Mouse (Mus musculus): Measurements from ENCODE around the gene Nqo1. TPM values are rescaled to one million over a fixed set of nuclear protein-coding genes. Genes with fewer than 3 reads are reported as not detected.

Nqo1 gene
- total RNA-seq, 2 experiments from 2014 or later, result 6.0 to 6.2 TPM

GRCm38 (mm10) chr8:107411391-107411790, 8.4 kb upstream of the Nqo1 start:
- no peak for DNase-seq (ENCODE audit: low spot score in 2 of 2)

- no peak for DNase-seq (ENCODE audit: low spot score in 2 of 2)
These were observed 2.9 kb upstream of the Nqo1 start for GRCm38 (mm10) chr8:107405935-107406334.

- no peak for DNase-seq (ENCODE audit: low spot score in 2 of 2)
These were observed 1.1 kb upstream of the Nqo1 start for GRCm38 (mm10) chr8:107404057-107404456.

GRCm38 (mm10) chr8:107401866-107402265, 1.1 kb downstream of the Nqo1 start:
- DNase-seq (ENCODE audit: low spot score in 2 of 2), result no peak

GRCm38 (mm10) chr8:107399495-107399894, 3.5 kb downstream of the Nqo1 start:
- no peak for DNase-seq (ENCODE audit: low spot score in 2 of 2)

GRCm38 (mm10) chr8:107397665-107398064, 5.3 kb downstream of the Nqo1 start:
- no peak for DNase-seq (ENCODE audit: low spot score in 2 of 2)

- DNase-seq (ENCODE audit: low spot score in 2 of 2), result no peak
These were observed 6.8 kb downstream of the Nqo1 start for GRCm38 (mm10) chr8:107396106-107396670.

GRCm38 (mm10) chr8:107395397-107395796, 7.6 kb downstream of the Nqo1 start:
- DNase-seq (ENCODE audit: low spot score in 2 of 2), result no peak

- no peak for DNase-seq (ENCODE audit: low spot score in 2 of 2)
These were observed 11.9 kb downstream of the Nqo1 start for GRCm38 (mm10) chr8:107391136-107391516.

GRCm38 (mm10) chr8:107390476-107391135, 12.4 kb downstream of the Nqo1 start:
- DNase-seq (ENCODE audit: low spot score in 2 of 2), result no peak

GRCm38 (mm10) chr8:107389557-107389956, 13.4 kb downstream of the Nqo1 start:
- peak; percentile 59 to 83 for DNase-seq (ENCODE audit: low spot score in 2 of 2)

- peak; percentile 32 to 47 for DNase-seq (ENCODE audit: low spot score in 2 of 2)
These were observed 15.1 kb downstream of the Nqo1 start for GRCm38 (mm10) chr8:107387861-107388260.

- no peak for DNase-seq (ENCODE audit: low spot score in 2 of 2)
These were observed 16.4 kb downstream of the Nqo1 start for GRCm38 (mm10) chr8:107386642-107387041.

GRCm38 (mm10) chr8:107386171-107386570, 16.8 kb downstream of the Nqo1 start:
- peak in 1 of 2 experiments; percentile 24 for DNase-seq (ENCODE audit: low spot score in 2 of 2)

GRCm38 (mm10) chr8:107385063-107385462, 17.9 kb downstream of the Nqo1 start:
- DNase-seq (ENCODE audit: low spot score in 2 of 2), result no peak

- no peak for DNase-seq (ENCODE audit: low spot score in 2 of 2)
These were observed 18.4 kb downstream of the Nqo1 start for GRCm38 (mm10) chr8:107384651-107385050.

- no peak for DNase-seq (ENCODE audit: low spot score in 2 of 2)
These were observed 20.1 kb downstream of the Nqo1 start for GRCm38 (mm10) chr8:107382898-107383297.

- no peak for DNase-seq (ENCODE audit: low spot score in 2 of 2)
These were observed 21.3 kb downstream of the Nqo1 start for GRCm38 (mm10) chr8:107381666-107382065.

- DNase-seq (ENCODE audit: low spot score in 2 of 2), result no peak
These were observed 22.3 kb downstream of the Nqo1 start for GRCm38 (mm10) chr8:107380734-107381133.

GRCm38 (mm10) chr8:107377346-107377745, 25.7 kb downstream of the Nqo1 start:
- no peak for DNase-seq (ENCODE audit: low spot score in 2 of 2)

- DNase-seq (ENCODE audit: low spot score in 2 of 2), result no peak
These were observed 32.7 kb downstream of the Nqo1 start for GRCm38 (mm10) chr8:107370311-107370710.
